In genomic region chr1:134526752-134527151, GRCm38 (mm10) we compare ENCODE assay signal across 11 mouse cellular contexts.
DNase-seq lines count a peak whose midpoint lies in the region.
"Had no signal": no experiment of that assay in that cellular context is flagged by ENCODE, and none has a peak within 500 bp of the region (broad histone marks: within the 10 kb centered on the region; RNA-seq: fewer than 3 reads in every experiment).

No protein-coding gene starts in this region.

- DNase-seq in MEL-GATA-1-ER (ENCODE audit: extremely low read depth, low read depth) = peak; percentile 93
- peak; percentile 65 for DNase-seq in c-Kit-positive CD71-positive TER-119-negative erythroid progenitor cells, embryonic 14.5 days (ENCODE audit: low read depth)
- peak; percentile 75 for DNase-seq in liver
- DNase-seq in spleen, postnatal 36 days (ENCODE audit: low spot score in 2 of 2) = peak; percentile 43 to 69
- DNase-seq in right cerebral cortex, postnatal 4 days = no peak
- no peak for DNase-seq in lung, postnatal 4 days
- no peak for DNase-seq in layer of hippocampus, adult 9-11 months
- DNase-seq: cerebellum, postnatal 14 days; gastrocnemius, postnatal 36 days; kidney, adult 11 months; right cerebral cortex, adult 18-20 months had no signal

Comparison
In these comparisons a context has a peak if more than half of its experiments do, and no peak if none do; other contexts are left out.
1. DNase-seq: peak in MEL-GATA-1-ER (single experiment), c-Kit-positive CD71-positive TER-119-negative erythroid progenitor cells, embryonic 14.5 days (single experiment), liver (single experiment) and spleen, postnatal 36 days (2 of 2); none in right cerebral cortex, postnatal 4 days (single experiment), lung, postnatal 4 days (0 of 2) and layer of hippocampus, adult 9-11 months (single experiment).